Mouse (Mus musculus): ENCODE data around the gene Utrn.

The Utrn gene

DNA sequence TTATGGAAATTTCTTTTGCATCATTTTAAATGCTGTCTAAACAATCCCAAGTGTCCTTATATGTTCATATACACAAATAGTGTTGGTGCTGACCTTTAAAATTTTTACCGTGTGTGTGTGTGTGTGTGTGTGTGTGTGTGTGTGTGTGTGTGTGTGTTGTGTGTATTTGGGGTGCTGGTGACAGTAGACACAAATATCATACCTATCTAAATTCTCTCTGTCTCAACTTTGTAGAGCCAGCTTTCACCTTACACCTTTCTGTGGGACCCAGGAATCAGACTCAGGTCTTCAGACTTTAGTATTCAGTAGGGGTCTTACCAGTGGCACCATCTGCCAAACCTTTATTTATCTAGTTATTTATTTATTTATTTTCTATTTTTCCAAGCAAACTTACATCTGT is 681 bp upstream of the Utrn start:
- no peak for DNase-seq (ENCODE audit: low spot score in 2 of 2)

DNA sequence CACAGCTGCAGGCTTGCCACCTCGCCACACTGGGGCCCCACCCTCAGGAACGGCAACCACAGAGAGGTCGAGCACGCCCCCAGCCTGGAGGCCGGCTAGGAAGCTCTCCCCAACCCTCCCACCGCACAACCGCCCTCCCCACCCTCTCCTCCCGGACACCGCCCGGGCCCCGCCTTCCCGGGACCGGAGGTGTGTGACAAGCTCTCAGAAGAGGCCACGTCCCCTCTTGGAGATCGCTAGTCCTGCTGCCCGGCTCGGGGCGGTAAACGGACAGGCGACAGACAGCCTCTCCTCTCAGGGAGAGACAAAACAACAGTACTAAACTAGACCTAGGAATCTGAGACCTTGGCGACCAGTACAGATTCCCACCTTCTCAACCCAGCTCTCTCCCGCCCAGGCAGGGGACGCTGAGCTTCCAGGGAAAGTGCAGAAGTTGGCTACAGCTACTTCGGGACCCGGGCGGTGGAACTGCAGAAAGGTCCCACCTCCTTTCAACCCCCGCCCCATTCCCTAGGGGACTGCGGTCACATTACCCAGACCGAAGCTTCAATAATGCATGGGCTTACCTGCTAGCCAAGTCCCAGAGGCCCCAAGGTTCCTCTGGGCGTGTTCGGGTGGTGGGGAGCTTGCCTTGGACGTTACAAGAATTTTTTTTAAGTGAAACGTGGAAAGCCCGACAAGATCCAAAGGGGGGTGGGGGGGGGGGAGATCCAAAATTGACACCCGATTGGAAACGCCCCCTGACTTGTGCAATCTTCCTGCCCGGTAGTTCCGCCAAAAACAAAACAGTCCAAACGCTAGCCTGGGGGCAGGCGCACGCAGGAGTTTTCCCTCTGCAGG is 756 bp downstream of the Utrn start:
- peak in 1 of 2 experiments; percentile 10 for DNase-seq (ENCODE audit: low spot score in 2 of 2)

DNA sequence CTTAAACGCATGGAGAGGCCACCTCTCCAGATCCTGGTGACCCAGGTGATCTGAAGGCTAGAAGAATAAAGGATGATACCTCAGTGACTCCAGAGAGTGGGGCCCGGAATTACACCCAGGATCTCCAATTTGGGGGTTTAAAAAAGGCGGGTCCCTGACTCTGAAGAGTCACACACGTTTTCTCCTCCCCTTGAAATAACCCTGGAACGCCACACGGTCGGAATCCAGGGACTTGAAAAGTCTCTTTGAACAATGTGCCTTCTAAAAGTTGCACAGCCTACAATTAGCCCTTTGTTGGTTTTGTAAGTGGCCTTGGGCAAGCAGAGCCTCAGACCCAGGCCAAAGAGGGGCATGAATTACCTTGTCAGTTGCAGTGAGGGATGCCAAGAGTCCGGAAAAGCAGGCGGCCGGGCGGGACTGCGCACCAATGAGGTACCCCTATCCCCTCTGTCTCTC is 1.4 kb downstream of the Utrn start:
- DNase-seq (ENCODE audit: low spot score in 2 of 2): no peak

DNA sequence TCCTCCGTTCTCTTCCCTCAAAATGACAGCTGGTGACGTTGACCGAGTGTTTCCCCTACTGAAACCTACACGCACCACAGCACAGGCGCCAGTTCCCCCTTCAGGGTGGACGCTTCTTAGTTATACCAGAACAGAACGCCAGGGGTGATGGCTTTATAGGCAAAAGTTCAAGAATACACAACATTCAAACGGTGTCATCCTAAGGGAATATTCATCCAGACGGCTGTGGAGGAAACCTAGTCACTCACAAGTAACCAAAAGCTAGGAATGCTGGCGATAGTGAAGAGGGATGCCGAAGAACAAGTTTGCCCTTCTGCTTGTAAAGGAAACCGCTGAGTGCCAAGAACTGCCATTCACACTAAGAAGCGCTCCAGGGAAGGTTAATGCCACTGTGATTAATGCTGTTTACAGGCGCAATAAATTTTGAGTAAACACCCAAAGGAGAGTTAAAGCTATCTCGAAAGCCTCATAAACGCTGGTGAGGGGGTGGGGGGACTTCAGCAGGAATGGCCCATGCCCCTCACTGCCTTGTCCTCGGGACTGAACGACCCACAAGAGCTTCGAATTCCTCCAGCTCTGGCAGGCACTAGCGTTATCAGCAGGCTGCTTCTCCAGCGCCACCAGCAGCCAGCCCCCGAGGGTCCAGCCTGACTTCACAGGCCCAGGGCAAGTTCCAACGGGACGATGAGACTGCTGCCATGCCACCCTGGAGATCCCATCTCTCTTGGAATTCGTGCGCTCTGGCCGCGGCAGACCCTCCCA is 2.0 kb downstream of the Utrn start:
- DNase-seq (ENCODE audit: low spot score in 2 of 2): peak in 1 of 2 experiments; percentile 13

DNA sequence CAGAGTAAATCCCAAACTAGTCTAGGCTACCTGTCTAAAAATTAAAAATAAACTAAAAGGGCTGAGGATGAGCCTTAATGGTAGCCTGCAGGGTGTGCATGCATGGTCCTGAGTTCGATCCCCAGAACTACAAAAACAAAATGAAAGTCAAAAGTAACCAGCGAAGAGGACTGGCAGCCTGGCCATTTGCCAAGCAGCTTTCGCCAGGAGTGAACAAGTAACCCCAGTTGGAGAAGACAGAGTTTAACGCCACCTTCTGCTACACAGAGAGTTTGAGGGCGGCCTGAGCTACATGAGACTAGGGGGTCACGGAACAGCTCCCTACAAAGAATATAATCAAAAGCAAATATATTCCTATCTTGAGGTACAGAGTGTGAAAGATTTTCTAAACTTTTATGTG is 4.0 kb downstream of the Utrn start:
- DNase-seq (ENCODE audit: low spot score in 2 of 2): no peak

DNA sequence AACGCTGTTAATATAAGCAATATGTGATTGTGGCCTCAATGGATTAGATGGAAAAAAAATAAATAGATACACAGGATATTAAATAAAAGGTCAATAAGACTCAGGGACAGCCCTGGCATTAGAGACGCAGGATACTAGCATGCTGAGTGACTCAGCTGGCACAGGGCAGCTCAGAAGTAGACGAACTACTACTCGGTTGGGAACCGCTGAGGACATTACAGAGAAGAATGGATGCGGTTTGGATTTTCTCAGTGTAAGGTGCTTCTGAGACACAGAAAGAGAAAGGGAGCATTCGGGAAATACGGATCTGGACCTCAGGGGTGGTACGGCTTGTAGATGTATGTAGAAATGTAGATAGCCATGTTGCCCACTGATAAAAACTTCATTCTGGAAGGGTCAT is 5.6 kb downstream of the Utrn start:
- DNase-seq (ENCODE audit: low spot score in 2 of 2): no peak

DNA sequence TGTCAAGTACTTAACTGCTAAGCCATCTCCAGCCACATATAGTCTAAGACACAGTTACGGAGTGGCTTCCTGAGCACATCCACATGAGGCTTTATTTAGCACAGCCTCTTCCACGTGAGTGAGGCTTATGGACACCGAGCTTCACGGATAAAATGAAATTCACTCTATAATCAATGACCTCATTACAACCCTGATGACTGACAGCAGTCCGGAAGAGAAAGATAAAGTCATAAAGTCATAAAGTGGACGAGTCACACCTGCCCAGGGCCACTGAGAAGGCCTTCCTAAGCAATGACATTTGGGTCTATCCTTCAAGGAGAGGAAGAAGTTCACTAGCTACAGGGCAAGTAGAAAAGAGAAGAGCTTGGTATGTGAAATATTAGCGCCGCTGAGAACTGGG is 7.1 kb downstream of the Utrn start:
- DNase-seq (ENCODE audit: low spot score in 2 of 2): no peak

DNA sequence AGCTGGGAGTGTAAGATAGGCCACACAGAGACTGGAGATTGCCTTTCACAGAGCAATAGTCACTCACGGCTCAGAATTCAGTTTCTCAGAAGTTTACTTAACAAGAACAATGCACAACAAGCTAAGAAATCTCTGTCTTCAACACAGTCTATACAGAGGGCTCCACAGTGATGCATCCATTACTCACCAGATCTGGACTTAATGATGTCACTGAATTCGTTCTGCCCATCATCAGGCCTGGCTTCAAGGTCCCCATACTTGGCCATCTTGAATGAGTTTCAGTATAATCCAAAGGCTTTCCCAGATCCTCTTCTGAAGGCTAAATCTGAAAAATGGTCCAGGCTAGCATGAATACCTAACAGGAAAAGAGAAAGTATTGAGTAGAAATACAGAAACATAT is 7.8 kb downstream of the Utrn start:
- no peak for DNase-seq (ENCODE audit: low spot score in 2 of 2)

DNA sequence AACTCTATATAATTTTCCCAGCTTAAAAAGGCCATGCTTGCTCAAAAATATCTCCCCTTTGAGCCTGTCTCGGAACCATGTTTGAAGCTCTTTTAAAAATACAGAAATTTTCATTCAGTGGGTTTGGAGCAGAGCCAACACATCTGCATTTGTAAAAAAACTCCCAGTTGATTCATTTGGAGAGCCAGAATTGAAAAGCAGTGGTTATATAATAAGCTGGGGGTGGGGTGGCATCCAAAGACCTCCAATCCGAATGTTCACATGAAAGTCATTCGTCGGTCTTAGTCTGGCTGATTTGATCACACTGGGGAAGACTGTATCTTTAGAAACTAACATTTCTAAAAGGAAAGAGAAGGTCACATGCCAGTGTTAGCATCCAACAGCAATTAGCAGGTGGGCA is 8.4 kb downstream of the Utrn start:
- DNase-seq (ENCODE audit: low spot score in 2 of 2): no peak

DNA sequence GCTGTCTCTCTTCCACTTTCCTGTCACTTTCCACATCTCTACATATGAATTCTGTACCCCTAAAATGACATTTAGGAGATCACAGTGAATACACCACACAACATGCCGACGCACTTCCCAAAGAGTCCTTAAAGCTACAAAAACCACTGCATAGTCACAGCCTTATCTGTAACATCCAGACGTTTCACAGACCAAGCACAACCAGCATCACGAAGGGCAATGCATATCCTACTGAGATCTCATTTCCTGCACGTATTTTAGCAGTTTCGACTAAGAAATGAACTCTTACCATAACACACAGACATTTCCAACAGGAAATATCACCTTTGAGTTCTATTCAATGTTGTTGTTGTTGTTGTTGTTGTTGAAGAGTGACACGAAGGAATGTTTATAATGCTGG is 8.8 kb downstream of the Utrn start:
- no peak for DNase-seq (ENCODE audit: low spot score in 2 of 2)

DNA sequence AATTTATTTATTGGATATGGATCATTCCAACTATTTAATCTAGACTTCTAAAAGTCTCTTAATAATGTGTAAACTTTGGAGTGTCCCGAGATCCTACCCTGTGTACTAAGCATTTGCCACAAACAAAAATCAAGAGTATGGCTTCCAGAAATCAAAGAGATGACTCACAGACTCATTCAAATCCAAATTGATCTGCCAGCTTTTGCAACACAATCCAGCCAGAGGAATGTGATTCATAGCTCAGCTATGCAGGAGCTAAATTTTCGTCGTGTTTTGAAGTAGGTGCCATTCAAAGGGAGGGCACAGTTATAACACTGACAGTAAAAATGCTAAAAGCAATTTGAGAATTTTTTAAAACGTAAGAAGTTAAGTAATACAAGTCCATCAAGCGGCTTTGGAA is 11.1 kb downstream of the Utrn start:
- no peak for DNase-seq (ENCODE audit: low spot score in 2 of 2)

DNA sequence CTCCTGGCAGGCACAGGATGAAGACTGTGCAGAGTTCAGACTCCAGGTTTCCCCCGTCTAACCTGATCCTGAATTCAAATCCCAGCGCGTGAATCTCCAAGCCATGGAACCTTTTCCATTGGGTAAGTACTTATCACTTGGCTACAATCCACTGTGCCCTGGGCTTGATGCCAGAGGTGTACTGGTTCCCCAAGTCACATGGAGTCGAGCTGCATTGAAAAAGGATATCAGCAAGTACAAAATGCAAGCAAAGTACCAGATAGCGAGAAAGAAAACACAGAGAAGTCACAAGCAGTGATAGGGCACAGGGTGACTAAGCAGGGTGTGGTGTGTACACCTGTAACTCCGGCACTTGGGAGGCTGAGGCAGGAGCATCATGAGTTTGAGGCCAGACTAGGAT is 14.9 kb downstream of the Utrn start:
- no peak for DNase-seq (ENCODE audit: low spot score in 2 of 2)

DNA sequence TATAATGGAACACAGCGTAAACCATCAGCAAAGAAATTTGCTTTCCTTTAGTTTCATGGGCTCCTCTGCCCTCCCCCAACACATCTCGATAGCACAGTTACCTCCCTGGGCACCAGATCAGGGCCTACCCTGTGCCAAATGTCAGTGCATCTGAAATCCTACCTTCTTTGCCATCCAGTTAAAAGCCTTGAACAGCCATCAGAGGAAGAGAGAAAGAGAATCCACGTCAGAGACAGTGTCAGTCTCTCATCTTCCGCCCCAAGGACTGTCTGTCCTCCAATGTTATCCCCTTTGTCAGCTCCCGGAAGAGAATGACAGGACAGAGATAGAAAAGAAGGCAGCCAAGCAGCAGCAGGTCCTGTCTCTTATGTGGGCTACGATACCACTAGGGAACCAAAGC is 15.4 kb downstream of the Utrn start:
- no peak for DNase-seq (ENCODE audit: low spot score in 2 of 2)

DNA sequence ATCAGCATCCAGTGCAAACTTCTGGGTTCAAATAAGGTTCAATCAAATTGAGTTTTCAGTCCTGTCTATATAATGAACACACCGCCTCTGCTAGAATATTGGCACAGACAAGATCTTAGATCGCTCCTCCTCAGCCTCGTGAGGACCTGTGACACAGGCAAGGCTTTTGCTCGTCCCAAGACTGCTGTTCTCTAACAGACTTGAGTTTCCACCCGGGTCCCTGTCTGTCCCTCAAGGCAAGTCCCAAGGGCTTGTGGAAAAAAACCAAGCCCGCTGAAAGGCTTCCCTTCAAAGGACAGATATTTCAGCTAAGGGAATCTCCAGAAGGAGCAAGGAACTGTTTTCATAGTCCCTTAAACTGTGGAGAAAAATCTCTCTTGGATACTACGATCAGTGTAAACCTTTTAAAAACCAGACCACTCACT is 16.0 kb downstream of the Utrn start:
- DNase-seq (ENCODE audit: low spot score in 2 of 2): no peak

DNA sequence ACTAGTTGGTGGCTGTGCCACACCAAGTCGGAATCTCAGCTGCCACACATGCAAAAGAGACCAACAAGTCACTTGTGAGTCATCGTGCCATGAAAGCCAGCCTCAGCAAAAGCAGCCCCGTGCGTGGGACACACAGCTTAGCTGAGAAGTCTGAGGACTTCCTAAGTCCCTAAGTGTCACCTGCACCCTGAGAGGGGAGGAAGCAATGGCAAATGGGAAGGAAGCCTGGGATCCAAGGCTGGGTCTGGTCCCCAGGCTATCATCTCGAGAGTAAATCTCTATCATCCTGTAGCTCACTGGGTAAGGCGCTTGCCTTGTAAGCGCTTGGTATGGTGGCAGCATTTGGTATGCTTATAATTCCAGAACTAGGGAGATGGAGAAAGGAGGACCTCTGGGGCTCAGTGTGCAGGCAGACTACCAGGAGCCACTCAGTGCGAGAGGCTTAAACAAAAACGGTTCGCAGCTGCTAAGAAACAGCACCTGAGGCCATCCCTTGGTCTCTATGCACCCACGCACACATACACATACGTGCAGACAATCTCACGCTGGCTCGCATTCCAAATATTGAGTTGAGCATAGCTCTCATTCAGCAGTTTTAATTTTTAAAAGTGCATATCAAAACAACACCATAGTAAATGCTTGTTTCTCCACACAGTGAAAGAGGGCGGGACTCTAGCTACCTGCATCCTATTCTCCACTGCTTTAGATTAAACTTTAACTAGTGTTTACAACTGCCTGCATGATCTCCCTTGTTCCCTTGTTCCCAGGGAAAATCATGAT is 16.6 kb downstream of the Utrn start:
- no peak for DNase-seq (ENCODE audit: low spot score in 2 of 2)

DNA sequence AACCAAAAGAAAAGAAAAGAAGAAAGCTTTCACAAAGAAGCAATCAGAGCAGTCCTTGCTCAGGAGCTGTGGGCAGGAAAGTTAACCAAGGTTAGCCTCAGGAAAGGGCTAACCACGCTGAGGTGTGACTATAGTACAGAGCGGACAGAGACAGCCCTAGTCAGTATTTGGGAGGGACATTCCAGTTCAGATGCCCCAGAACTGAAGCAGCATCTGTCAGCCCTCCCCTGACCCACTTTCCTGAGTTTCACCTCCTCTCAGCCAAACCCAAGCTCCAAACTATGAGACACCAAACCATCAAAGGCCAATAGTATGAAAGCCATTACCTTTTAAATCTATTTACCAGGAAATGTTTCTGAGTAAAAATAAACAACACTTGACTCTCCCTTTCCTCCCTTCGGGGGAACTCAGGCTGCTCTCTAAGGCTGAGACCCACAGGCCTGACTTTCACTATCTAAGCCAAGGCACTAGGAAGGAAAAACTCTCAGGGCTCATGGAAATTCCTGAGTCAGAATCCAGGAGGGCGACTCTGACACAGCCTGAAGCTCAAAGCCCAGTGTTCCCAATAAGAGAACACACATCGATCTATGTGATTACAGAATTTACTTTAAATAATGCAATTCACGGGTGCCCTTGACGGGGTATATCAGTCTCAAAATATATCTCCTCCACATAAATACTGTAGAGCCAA is 18.2 kb downstream of the Utrn start:
- no peak for DNase-seq (ENCODE audit: low spot score in 2 of 2)

DNA sequence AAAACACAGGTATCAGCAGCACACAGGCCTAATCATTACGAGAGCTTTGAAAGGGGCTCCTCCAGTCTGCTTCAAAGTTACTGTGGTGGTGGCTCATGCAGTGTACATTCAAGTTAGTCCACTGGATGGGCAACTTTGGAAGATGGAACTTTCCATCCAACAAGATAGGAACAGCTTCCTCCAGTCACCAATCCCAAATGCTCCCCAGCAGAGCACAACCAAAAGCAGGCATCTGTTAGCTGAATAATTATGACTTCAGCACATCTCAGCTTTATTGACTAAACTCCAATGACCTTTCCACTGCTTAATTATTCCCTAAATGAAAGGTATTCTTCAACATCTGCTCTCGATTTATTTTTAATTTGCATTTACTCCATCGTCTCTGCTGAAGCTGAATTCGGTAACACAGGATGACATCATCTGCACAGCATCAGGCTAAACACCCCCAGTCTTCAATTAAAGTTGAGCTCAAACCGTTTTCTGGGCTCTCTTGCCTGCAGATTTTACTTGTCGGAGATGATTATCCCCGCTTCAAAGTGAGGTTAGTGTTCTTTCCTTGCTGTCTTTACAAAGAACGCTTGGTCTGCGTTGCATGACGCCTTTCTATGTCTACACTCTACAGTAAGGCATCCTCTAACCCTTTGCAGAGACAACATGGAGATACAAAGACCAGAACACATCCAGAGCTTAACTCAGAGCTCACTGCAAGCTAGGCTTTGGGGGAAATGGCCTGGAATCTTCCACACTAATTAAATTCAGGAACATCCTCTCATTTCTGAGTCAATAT is 20.6 kb downstream of the Utrn start:
- DNase-seq (ENCODE audit: low spot score in 2 of 2): no peak

DNA sequence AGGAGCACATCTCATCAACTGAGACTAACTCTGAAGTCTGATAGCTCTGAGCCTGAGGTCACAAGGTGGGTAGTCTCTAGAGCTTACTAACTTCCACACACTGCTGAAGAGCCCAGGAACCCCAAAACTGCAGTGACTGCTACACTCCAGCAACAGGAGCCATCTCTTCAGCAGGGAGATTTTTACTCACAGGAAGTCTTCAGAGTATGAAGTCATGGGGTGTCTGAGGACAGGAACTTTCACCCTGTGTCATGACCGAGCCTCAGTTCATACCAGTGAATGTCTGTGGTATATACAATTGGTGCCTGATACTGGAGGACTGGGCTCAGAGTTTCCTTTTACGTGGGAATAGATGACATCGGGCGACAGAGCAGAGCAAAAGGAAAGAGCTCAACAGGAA is 26.6 kb downstream of the Utrn start:
- no peak for DNase-seq (ENCODE audit: low spot score in 2 of 2)

DNA sequence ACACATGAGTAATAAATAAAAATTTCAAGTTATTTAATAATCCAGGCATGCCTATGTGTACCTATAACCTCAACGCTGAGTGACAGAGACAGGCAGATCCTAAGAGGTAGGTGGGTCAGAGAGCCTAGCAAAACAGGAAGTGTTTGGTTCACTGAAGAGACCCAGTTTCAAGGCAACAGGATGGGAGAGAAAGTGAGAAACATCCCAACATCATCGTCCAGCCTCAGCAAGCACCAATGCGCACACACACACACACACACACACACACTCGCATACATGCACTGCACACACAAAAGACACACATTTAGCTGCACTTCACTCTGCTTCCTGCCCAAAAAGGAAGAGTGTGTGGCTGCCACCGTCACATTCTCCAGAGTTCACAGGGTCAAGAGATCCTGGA is 27.7 kb downstream of the Utrn start:
- DNase-seq (ENCODE audit: low spot score in 2 of 2): no peak

DNA sequence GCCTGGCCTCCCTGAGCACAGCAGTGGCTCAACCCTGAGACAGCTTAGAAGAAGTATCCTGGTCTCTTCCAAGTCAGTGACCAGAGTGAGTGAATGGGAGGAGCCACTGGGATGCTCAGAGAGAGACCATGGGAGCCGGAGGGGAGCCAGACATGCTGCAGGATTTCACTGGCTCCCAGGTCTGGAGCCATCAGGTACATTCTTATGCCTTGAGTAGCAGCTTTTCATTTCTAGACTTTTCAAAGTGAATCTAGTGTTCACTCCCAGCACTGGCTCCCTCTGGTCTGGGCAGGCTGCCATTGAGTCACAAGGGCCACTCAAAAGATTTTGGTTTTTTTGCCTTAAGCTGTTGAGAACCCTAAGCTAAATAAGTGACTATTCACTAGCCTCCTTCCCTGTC is 31.5 kb downstream of the Utrn start:
- no peak for DNase-seq (ENCODE audit: low spot score in 2 of 2)
